In the genomic region with DNA sequence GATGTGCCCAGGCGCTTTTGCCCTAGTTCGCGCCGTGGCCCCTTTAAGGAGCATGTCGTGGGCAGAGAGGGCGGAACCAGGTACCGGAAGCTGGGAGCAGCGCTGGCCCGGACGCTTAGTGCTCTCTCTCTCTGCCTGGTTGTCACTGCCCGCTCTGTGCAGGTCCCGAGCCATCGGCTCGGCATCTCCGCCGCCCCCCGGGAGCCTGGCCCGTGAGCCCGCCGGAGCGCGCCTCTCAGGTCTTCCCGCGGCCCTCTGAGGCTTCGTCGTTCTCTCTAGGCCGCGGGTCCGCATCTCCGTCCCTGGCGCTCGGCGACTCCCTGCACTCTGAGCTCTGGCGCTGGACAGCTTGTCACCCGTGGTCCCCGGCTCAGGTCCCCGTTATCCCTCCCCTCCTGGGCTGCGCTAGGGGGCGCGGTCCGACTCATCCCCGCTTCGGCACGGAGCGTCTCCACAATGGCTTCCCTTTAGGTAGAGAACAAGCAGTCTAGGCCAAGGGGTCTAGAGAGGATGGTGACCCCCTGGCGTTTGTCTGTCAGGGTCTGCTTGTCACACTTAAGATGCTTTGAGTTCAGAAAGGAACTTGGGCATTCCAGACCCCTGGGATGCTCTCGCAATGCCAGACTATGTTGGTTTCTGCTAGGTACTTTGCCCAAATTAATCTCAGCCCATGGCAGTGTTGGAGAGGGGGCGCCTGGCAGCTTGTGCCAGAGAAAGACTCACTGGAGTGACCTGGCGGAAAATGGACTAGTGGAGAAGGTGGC, we compare ENCODE assay signal across 7 mouse cellular contexts. TPM values are rescaled to one million over a fixed set of nuclear protein-coding genes. Genes with fewer than 3 reads are reported as not detected.
DNase-seq lines count a peak whose midpoint lies in the region; ATAC-seq and TF ChIP-seq lines count a peak whose summit lies in the region.

Gene Adck2, plus strand, starts transcription at position 83 of the 764 bp plus-strand sequence.

- H3K4me2 ChIP-seq in midbrain, embryonic 12.5 days (replicated peaks): peak within 1 kb of the TSS; percentile 86

- peak within 1 kb of the TSS; percentile 88 for H3K9ac ChIP-seq in midbrain, embryonic 12.5 days (replicated peaks)

- H3K27ac ChIP-seq in embryonic facial prominence, embryonic 10.5 days (replicated peaks): peak within 1 kb of the TSS; percentile 91
- peak within 1 kb of the TSS; percentile 89 for H3K27ac ChIP-seq in limb, embryonic 10.5 days
- H3K27ac ChIP-seq in midbrain, embryonic 12.5 days (replicated peaks): peak within 1 kb of the TSS; percentile 97
- H3K27ac ChIP-seq in small intestine, adult 2 months (ENCODE audit: insufficient read depth, low read depth, low read length): peak within 1 kb of the TSS; percentile 50

- peak; percentile 94 for ATAC-seq in granulocyte monocyte progenitor cell, adult 5-6 weeks (replicated peaks; ENCODE audit: poor library complexity, severe bottlenecking)
- ATAC-seq in midbrain, embryonic 12.5 days (ENCODE audit: low FRiP score, low read depth): peak; percentile 98

- H3K4me1 ChIP-seq in embryonic facial prominence, embryonic 10.5 days: peaks cover 17% of the 10 kb centered on the region
- peaks cover 18% of the 10 kb centered on the region for H3K4me1 ChIP-seq in limb, embryonic 10.5 days
- H3K4me1 ChIP-seq in midbrain, embryonic 12.5 days: peaks cover 12% of the 10 kb centered on the region
- H3K4me1 ChIP-seq in small intestine, adult 2 months (ENCODE audit: control insufficient read depth, insufficient read depth, insufficient read length, low read length): peaks cover 3% of the 10 kb centered on the region; the same call in 1 of the 2 replicates

- WGBS in embryonic facial prominence, embryonic 10.5 days: under 1% methylated on average over 49 of the region's 49 CpGs
- WGBS in limb, embryonic 10.5 days: under 1% methylated on average over 49 of the region's 49 CpGs
- WGBS in midbrain, embryonic 12.5 days: under 1% methylated on average over 44 of the region's 49 CpGs
- under 1% methylated on average over 49 of the region's 49 CpGs for WGBS in small intestine, adult 2 months

- peak; percentile 75; the same call in 1 of the 2 replicates for TF ChIP-seq POLR2A in small intestine, adult 2 months (IDR thresholded peaks at IDR 0.05; ENCODE audit: low read depth, low read length)

- peaks cover 15% of the 10 kb centered on the region for H3K36me3 ChIP-seq in embryonic facial prominence, embryonic 10.5 days (replicated peaks)
- H3K36me3 ChIP-seq in limb, embryonic 10.5 days: peaks cover 9% of the 10 kb centered on the region; the same call in 1 of the 2 replicates
- peaks cover 15% of the 10 kb centered on the region; the same call in 1 of the 2 replicates for H3K36me3 ChIP-seq in midbrain, embryonic 12.5 days
- H3K36me3 ChIP-seq in small intestine, adult 2 months (ENCODE audit: control insufficient read depth, insufficient read depth, low read length): peaks cover 7% of the 10 kb centered on the region

- no peak for TF ChIP-seq CTCF in small intestine, adult 2 months (IDR thresholded peaks at IDR 0.05; ENCODE audit: extremely low read depth, insufficient read length, insufficient replicate concordance, low read depth, low read length)

- peak; percentile 91 for DNase-seq in adrenal gland, postnatal 14 days
- DNase-seq in embryonic facial prominence, embryonic 10.5 days (ENCODE audit: low spot score): peak; percentile 88
- DNase-seq in kidney, adult 11 months: peak; percentile 71
- DNase-seq in limb, embryonic 10.5 days (ENCODE audit: low spot score): peak; percentile 85

- peaks cover 7% of the 10 kb centered on the region; the same call in 1 of the 2 replicates for H3K27me3 ChIP-seq in embryonic facial prominence, embryonic 10.5 days (replicated peaks; ENCODE audit: low read depth, poor library complexity, severe bottlenecking)
- H3K27me3 ChIP-seq in limb, embryonic 10.5 days (ENCODE audit: low read depth, poor library complexity, severe bottlenecking): no peaks in the 10 kb centered on the region
- H3K27me3 ChIP-seq in midbrain, embryonic 12.5 days: no peaks in the 10 kb centered on the region; the same call in 1 of the 2 replicates
- H3K27me3 ChIP-seq in small intestine, adult 2 months (ENCODE audit: control insufficient read depth, insufficient read depth, low read length): no peaks in the 10 kb centered on the region

- no peaks in the 10 kb centered on the region for H3K9me3 ChIP-seq in embryonic facial prominence, embryonic 10.5 days
- H3K9me3 ChIP-seq in limb, embryonic 10.5 days (replicated peaks): no peaks in the 10 kb centered on the region
- H3K9me3 ChIP-seq in midbrain, embryonic 12.5 days: no peaks in the 10 kb centered on the region

- H3K4me3 ChIP-seq in embryonic facial prominence, embryonic 10.5 days: peak within 1 kb of the TSS; percentile 88
- H3K4me3 ChIP-seq in limb, embryonic 10.5 days: peak within 1 kb of the TSS; percentile 75
- peak within 1 kb of the TSS; percentile 80 for H3K4me3 ChIP-seq in midbrain, embryonic 12.5 days
- peak within 1 kb of the TSS; percentile 94 for H3K4me3 ChIP-seq in small intestine, adult 2 months (ENCODE audit: low read depth, low read length)

RNA-seq across cellular contexts. Expression of gene Adck2, which starts in this region (rescaled TPM):
- 23.5 and 28.0 TPM in 2 replicates for total RNA-seq in adrenal gland, postnatal 14 days (2021)
- 21.3 and 26.1 TPM in 2 replicates for polyA plus RNA-seq in embryonic facial prominence, embryonic 10.5 days (2016; fragmentation: Nextera tagmentation; extraction: Ambion mirVana)
- total RNA-seq in granulocyte monocyte progenitor cell, adult 5-6 weeks (2014; fragmentation: Nextera tagmentation): 9.7 and 16.2 TPM in 2 replicates
- total RNA-seq in granulocyte monocyte progenitor cell, adult 5-6 weeks (2017): 3.8 and 11.6 TPM in 2 replicates
- 17.3 and 25.6 TPM in 2 replicates for polyA plus RNA-seq in limb, embryonic 10.5 days (2016; fragmentation: Nextera tagmentation; extraction: Ambion mirVana)
- polyA plus RNA-seq in midbrain, embryonic 12.5 days (2016; fragmentation: Nextera tagmentation; extraction: Ambion mirVana): 35.9 and 36.9 TPM in 2 replicates
- 7.7 and 10.4 TPM in 2 replicates for polyA plus RNA-seq in small intestine, adult 2 months (2012; rRNA removed)

Comparison
In these comparisons a context has a peak if more than half of its experiments do, and no peak if none do; other contexts are left out.
1. Peak in every context shown above with its lines: DNase-seq, ATAC-seq, H3K4me3 ChIP-seq and H3K27ac ChIP-seq.